Comparison of ENCODE assay signal across 27 mouse cellular contexts in genomic region chr6:117353091-117353490, GRCm38 (mm10).
DNase-seq lines count a peak whose midpoint lies in the region; ATAC-seq and TF ChIP-seq lines count a peak whose summit lies in the region.
"Had no signal": no experiment of that assay in that cellular context is flagged by ENCODE, and none has a peak within 500 bp of the region (broad histone marks: within the 10 kb centered on the region; RNA-seq: fewer than 3 reads in every experiment).

No protein-coding gene starts in this region.

- no peak overlapping the region for H3K4me2 ChIP-seq in kidney, embryonic 14.5 days (replicated peaks; ENCODE audit: low read depth, low read length)
- H3K4me2 ChIP-seq: heart, embryonic 12.5 days; hindbrain, embryonic 12.5 days; midbrain, embryonic 13.5 days; neural tube, embryonic 13.5 days; stomach, embryonic 15.5 days had no signal

- intact Hi-C loops in heart, adult 2 months (cut with DNase I), result loop anchor here (5.0 kb wide), 1 partner anchor 254 kb away; no protein-coding TSS in a partner anchor

- peak; percentile 9 for DNase-seq in cerebellum, adult 9-11 months
- DNase-seq in cerebellum, adult 11 months, result no peak
- peak in 1 of 2 experiments; percentile 56 for DNase-seq in heart, adult 2 months
- DNase-seq in heart, postnatal 4 days, result no peak
- DNase-seq in adipocyte (ENCODE audit: low spot score), result peak; percentile 58
- peak; percentile 63 to 75 for DNase-seq in cerebellum, postnatal 14 days
- no peak for DNase-seq in spleen, adult 18-20 months
- DNase-seq: adrenal gland, adult 8-10 months; B cell, adult 2 months; gastrocnemius, postnatal 14 days; kidney, adult 8-10 months; kidney, postnatal 10 days; layer of hippocampus, postnatal 36 days; liver; lung, adult 2 months; lung, postnatal 10 days had no signal

- ATAC-seq in kidney, embryonic 14.5 days (ENCODE audit: low FRiP score, low TSS enrichment), result no peak
- ATAC-seq: forebrain, embryonic 16.5 days; intestine, embryonic 16.5 days; midbrain, embryonic 13.5 days had no signal

- TF ChIP-seq CTCF in heart, adult 2 months (IDR thresholded peaks at IDR 0.05), result no peak

- H3K79me2 ChIP-seq in heart, adult 2 months (replicated peaks; ENCODE audit: control insufficient read depth, insufficient read depth, low read length), result no peaks in the 10 kb centered on the region

- peaks cover 2% of the 10 kb centered on the region; the same call in 1 of the 2 replicates for H3K36me3 ChIP-seq in heart, adult 2 months (ENCODE audit: control insufficient read depth, insufficient read depth, low read length)
- H3K36me3 ChIP-seq in kidney, embryonic 14.5 days (ENCODE audit: control insufficient read depth, insufficient read depth, low read length), result no peaks in the 10 kb centered on the region
- H3K36me3 ChIP-seq: heart, embryonic 12.5 days; hindbrain, embryonic 12.5 days; midbrain, embryonic 13.5 days; neural tube, embryonic 13.5 days; stomach, embryonic 15.5 days had no signal

- H3K9me3 ChIP-seq in kidney, embryonic 14.5 days (ENCODE audit: control insufficient read depth, low read length), result no peaks in the 10 kb centered on the region
- H3K9me3 ChIP-seq: hindbrain, embryonic 12.5 days; midbrain, embryonic 13.5 days; neural tube, embryonic 13.5 days; stomach, embryonic 15.5 days had no signal

- 59% methylated on average over 3 of the region's 3 CpGs for WGBS in heart, adult 2 months
- WGBS in kidney, embryonic 14.5 days, result 91% methylated on average over 3 of the region's 3 CpGs

- H3K27ac ChIP-seq in heart, adult 2 months, result peak overlapping the region; percentile 52; the same call in 1 of the 2 replicates
- no peak overlapping the region for H3K27ac ChIP-seq in kidney, embryonic 14.5 days (ENCODE audit: low read depth, low read length)
- H3K27ac ChIP-seq: hindbrain, embryonic 12.5 days; liver, embryonic 14.5 days; macrophage; midbrain, embryonic 13.5 days; neural tube, embryonic 13.5 days; stomach, embryonic 15.5 days had no signal

- no peak for TF ChIP-seq POLR2A in heart, adult 2 months (IDR thresholded peaks at IDR 0.05; ENCODE audit: insufficient read depth, low read depth, low read length)

- peaks cover 3% of the 10 kb centered on the region for H3K4me1 ChIP-seq in heart, adult 2 months (ENCODE audit: control insufficient read depth, insufficient read depth, low read length)
- H3K4me1 ChIP-seq in kidney, embryonic 14.5 days (ENCODE audit: control insufficient read depth, insufficient read depth, low read length), result no peaks in the 10 kb centered on the region
- H3K4me1 ChIP-seq: heart, embryonic 12.5 days; hindbrain, embryonic 12.5 days; midbrain, embryonic 13.5 days; neural tube, embryonic 13.5 days; stomach, embryonic 15.5 days had no signal

- H3K9ac ChIP-seq in heart, adult 2 months (ENCODE audit: low read depth, low read length), result no peak overlapping the region
- no peak overlapping the region for H3K9ac ChIP-seq in kidney, embryonic 14.5 days (ENCODE audit: low read depth, low read length)
- H3K9ac ChIP-seq: heart, embryonic 12.5 days; hindbrain, embryonic 12.5 days; liver, embryonic 14.5 days; midbrain, embryonic 13.5 days; neural tube, embryonic 13.5 days; stomach, embryonic 15.5 days had no signal

- H3K4me3 ChIP-seq in heart, adult 2 months, result no peak overlapping the region
- H3K4me3 ChIP-seq in kidney, embryonic 14.5 days (ENCODE audit: low read length), result no peak overlapping the region
- H3K4me3 ChIP-seq: erythroblast, embryonic 14.5 days; heart, embryonic 12.5 days; hindbrain, embryonic 12.5 days; midbrain, embryonic 13.5 days; neural tube, embryonic 13.5 days; stomach, embryonic 15.5 days had no signal

- H3K27me3 ChIP-seq in heart, adult 2 months (ENCODE audit: control insufficient read depth, insufficient read depth, low read length), result no peaks in the 10 kb centered on the region
- H3K27me3 ChIP-seq in kidney, embryonic 14.5 days (ENCODE audit: control insufficient read depth, insufficient read depth, low read length), result no peaks in the 10 kb centered on the region
- H3K27me3 ChIP-seq: heart, embryonic 12.5 days; hindbrain, embryonic 12.5 days; midbrain, embryonic 13.5 days; neural tube, embryonic 13.5 days; stomach, embryonic 15.5 days had no signal

- peak; percentile 45; the same call in 1 of the 2 replicates for TF ChIP-seq EP300 in heart, adult 2 months (IDR thresholded peaks at IDR 0.05; ENCODE audit: insufficient read depth, low read depth, low read length)

Comparison
In these comparisons a context has a peak if more than half of its experiments do, and no peak if none do; other contexts are left out.
1. DNase-seq: peak in cerebellum, adult 9-11 months (single experiment), adipocyte (single experiment) and cerebellum, postnatal 14 days (2 of 2); none in cerebellum, adult 11 months (single experiment), heart, postnatal 4 days (single experiment) and spleen, adult 18-20 months (0 of 2).